Mouse (Mus musculus): ENCODE results near the gene Frmd4a.
"Not testable (repeated sequence)": the region's sequence is repeated elsewhere in the genome, so short reads cannot be mapped to it uniquely, and the experiment has no call there.

Frmd4a gene

GRCm38 (mm10) chr2:4535187-4535864 lies 517.8 kb downstream of the Frmd4a start:
- no peak for DNase-seq

GRCm38 (mm10) chr2:4541330-4541729 lies 523.8 kb downstream of the Frmd4a start:
- no peak for DNase-seq

DNA sequence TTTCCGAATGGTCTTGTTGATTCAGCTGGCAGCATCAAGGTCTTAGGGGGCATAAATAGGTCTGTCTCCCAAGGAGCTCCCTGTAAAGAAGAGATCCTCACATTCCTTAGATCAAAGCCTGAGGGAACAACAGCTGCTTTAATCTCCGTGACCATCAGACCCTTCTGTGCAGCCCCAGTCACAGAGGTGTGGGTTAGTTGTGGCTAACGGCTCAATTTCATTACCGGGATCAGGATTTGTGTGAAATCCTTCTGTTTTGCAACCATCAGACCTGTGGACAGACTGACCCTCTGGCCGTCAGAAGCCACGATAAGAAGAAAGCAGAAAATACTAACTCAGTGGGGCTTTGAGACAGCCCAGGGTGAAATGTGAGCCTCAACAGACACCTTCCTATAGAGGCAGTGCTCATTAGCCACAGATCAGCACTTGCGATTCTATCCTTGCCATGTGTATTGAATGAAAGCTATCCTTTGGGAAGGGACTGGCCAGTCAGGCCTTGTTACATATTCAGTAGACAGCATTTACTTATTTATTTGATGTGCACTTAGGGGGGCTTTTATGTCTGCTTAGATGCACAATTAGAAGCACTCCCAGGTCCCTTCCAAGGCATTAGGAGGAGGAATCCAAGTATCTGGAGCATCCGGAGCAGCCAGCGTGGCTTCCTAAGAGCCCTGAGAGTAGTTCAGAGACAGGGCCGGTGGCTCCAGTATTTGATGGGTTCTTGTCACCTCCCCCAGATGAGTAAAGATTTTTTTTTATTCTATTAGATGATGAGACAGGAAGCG lies 524.5 kb downstream of the Frmd4a start:
- DNase-seq = no peak

DNA sequence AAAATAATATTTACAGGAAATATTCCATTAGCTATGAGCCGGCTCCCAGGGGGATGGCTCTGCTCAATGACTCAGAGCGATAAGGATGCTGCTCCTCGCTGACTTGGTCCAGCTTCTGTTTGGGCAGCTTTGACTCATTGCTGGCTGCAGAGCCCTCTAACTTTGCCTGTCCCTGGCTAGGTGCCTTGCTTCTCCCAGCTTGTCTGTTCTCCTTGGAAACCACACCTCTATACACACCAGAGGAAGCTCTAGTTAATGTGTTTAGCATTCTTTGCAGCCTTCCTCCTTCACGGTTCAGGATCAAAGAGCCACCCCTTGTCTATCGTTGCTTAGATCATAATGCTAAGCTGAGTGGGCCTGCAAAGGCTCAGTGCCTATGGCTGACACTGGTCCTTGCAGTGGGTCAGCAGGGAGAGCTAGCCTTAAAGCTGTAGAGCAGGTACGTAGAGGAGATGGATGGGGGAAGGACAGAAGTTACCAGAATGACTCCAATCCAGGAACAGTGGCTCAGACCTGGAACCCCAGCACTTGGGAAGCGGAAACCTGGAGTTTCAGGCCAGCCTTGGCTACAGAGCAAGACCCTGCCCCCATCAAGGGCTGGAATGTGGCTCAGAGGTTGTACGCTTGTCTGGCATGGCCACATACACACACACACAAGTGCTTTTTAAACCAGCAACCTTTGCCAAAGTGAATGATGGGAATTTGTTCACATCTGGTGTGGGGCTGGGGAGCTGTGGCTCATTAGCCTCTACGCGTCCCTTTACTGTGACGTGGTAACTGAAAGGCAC lies 525.3 kb downstream of the Frmd4a start:
- DNase-seq = no peak

GRCm38 (mm10) chr2:4543417-4543775 lies 525.9 kb downstream of the Frmd4a start:
- DNase-seq = no peak

- DNase-seq = no peak
Observed at GRCm38 (mm10) chr2:4544360-4544759, 526.8 kb downstream of the Frmd4a start.

- no peak for DNase-seq
Observed at GRCm38 (mm10) chr2:4545261-4545660, 527.7 kb downstream of the Frmd4a start.

DNA sequence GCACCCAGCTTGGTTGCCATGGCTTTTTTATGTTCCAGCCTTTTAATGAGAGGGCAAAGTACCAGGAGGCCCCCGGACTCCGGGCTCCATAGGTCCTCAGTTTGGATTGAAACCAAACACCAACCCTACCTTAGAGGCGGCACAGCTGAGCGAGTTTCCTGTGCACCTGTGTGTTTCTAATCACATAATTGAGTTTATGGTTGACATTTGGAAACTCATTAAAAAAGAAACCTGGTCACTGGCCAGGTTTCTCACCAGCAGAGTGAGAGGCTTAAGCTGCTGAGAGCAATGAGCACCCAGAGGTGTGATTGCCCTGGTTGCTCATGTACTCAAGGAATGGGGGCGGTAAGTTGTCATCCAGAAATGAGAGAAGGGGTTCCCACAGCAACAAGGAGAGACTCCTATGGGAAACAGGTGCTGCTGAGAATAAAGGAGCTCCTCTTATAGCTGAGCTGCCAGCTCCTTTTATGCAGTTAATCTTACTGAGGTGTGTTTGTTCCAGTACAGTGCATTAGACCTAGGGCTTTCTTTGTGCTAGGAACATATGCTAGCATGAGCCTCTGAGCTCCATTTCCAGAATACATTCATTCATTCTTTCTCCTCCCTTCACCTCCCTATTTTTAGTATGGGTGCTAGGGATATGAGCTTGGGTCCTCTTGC lies 529.6 kb downstream of the Frmd4a start:
- DNase-seq = no peak

- no peak for DNase-seq
Observed at GRCm38 (mm10) chr2:4549271-4549670, 531.8 kb downstream of the Frmd4a start.

DNA sequence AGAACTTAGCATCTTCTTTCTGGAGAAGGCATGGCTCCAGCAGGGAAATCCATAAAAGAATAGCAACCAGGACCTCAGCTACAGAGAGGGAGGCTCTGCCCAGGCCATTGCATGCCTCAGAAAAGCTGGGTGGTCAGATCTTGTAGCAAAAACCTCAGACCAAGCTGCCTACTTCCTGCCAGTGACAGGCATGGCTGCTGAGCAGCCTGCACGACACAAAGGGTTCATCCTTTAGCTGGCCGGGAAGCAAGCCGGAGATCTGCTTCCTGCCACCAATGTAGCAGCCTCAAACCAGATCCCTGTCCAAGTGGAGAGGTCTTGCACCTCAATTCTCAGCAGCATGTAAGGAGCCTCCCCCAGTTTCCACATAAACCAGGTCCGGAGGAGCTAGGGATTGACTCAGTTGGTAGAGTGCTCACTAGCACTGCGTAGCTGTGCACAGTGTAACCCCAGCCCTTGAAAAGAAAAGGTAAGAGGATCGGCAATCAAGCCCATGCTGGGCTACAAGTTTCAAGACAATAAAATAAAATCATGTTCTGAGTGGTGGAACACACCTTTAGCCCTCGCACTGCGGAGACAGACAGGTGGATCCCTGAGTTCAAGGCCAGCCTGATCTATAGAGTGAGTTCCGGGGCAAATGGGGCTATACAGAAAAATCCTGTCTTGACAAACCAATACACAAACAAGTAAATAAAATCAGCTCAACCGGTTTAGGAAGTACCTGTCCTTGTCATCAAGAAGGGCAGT lies 532.7 kb downstream of the Frmd4a start:
- no peak for DNase-seq

DNA sequence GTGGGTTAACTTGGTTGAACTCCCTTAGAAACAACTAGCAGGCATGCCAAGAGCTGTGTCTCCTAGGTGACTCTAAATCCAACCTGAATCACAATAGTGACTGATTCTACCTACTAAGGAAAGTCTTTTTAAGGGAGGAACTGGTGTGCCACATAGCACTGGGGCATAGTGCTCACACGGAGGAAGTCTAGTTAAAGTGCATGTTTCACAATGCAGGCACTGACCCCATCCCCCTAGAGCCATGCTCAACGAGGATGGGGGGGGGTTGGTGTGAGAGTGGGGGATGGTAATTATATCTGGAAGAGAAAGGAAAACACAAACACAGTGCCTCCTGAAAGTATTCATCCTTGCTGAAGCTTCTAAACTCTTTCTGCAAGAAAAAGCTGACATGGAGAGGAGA lies 533.9 kb downstream of the Frmd4a start:
- no peak for DNase-seq

DNA sequence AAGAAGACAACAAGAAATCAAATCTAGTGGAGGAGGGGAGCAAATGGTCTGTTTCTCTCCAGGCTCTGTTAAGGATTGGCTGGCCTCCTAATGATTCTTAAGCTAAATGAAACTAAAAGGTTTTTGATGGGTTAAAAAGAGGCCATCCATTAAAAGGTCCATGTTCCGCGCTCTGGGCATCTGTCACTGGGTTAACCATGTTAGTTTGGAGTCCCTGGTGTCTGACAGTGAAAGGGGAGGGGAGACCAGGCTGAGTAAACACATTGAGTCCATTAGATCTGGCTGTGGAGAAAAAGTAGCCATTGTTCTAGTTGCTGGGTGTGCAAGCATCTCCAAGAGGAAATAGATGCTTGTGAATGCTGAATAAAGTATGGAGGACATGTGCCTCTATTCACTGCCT lies 534.3 kb downstream of the Frmd4a start:
- no peak for DNase-seq

DNA sequence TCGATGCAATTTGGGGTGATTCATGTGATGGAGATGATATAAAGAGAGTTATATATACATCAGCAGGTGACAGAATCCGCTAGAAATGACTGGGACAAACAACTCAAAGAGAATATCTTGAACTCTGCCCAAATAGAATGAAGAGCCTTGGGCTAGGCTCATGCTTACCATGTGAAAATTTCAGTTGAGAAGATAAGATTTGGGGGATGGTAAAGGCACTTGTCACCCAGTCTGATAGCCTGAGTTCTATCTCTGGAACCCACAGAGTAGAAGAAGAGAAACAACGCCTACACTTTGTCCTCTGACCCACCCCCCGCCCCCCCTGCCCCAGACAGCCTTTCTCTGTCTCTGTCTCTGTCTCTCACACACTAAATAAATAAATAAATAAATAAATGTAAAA lies 535.0 kb downstream of the Frmd4a start:
- no peak for DNase-seq

GRCm38 (mm10) chr2:4555221-4555631 lies 537.7 kb downstream of the Frmd4a start:
- DNase-seq = no peak

DNA sequence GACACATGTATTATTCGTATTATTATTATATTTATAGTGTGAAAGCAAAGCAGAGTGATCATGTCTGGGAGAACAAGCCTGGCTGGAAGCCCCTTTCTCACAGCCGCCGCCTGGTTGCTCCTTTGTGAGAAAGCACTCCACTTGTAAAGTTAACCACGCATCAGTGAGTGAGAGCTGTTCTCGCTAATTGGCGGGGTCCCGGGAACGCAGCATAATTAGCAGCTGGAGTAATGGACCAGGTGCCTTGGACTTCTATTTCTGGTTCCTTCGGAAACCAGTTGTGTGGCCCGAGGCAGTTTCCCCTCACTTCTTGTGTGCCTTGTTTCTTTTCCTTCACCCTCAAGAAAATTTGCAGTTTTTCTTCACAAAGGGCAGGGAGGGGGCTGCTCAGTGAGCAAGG lies 538.7 kb downstream of the Frmd4a start:
- DNase-seq = peak; percentile 22

- no peak for DNase-seq
Observed at GRCm38 (mm10) chr2:4557028-4557427, 539.5 kb downstream of the Frmd4a start.

- no peak for DNase-seq
Observed at GRCm38 (mm10) chr2:4557466-4557865, 539.9 kb downstream of the Frmd4a start.

DNA sequence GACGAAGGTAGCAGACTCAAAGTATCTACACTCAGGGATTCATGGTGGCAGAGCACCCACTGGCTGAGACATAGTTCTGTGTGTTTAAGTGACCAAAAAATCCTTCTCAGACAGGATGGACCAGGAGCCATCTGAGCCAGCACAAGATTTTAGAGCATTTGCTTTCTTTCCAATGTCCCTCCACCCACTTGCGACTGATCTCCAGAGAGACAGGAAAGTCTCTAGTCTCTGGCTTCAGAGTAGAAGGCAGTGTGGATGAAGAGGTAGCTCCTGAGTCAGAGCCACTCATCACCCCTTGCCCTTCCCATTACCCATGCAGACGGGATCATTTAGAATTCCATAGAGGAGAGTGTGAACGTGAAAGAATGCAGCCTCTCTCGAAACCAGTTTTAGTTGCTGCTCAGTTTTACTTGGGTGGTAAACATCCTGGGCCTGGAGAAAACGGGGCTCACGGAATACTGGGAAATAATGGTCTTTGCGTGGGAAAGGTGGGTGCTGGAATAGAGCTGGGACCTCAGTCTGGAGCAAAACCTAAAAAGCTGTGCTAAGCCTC lies 541.2 kb downstream of the Frmd4a start:
- DNase-seq = no peak

GRCm38 (mm10) chr2:4559211-4559882 lies 541.8 kb downstream of the Frmd4a start:
- DNase-seq = peak; percentile 72

GRCm38 (mm10) chr2:4559883-4560247 lies 542.3 kb downstream of the Frmd4a start:
- no peak for DNase-seq

- DNase-seq = not testable (repeated sequence)
Observed at GRCm38 (mm10) chr2:4560516-4560915, 543.0 kb downstream of the Frmd4a start.

GRCm38 (mm10) chr2:4561196-4561595 lies 543.7 kb downstream of the Frmd4a start:
- no peak for DNase-seq
